Mouse (Mus musculus) embryonic fibroblast, embryonic 13.5 days (primary cell): Measurements from ENCODE around the gene Akt3.

Experiments used
- CTCF ChIP-seq: IDR thresholded peaks from 2 replicates; pipeline ENCODE4 v1.5.1; 2011; ENCODE audit warnings: mild to moderate bottlenecking, control low read depth, low read length, moderate library complexity, borderline replicate concordance; ENCODE audit not compliant: insufficient read depth
- POLR2A ChIP-seq: IDR thresholded peaks from 2 replicates; pipeline ENCODE4 v1.6.1; 2011; ENCODE audit warnings: low read depth, mild to moderate bottlenecking, control low read depth, low read length, moderate library complexity

- no peak for TF ChIP-seq CTCF
- no peak for TF ChIP-seq POLR2A
Measured at GRCm38 (mm10) chr1:177014921-177015439, 243.0 kb downstream of the Akt3 start.
